Mouse (Mus musculus): Measurements from ENCODE around the gene Fst. TPM values are rescaled to one million over a fixed set of nuclear protein-coding genes. Genes with fewer than 3 reads are reported as not detected.

Fst gene
- polyA plus RNA-seq (2012; fragmentation: generic; extraction: Trizol) = 10 to 100 TPM in 1 of 2 experiments, 1 to 10 TPM in 1; 6.8 to 46.2 TPM

DNA sequence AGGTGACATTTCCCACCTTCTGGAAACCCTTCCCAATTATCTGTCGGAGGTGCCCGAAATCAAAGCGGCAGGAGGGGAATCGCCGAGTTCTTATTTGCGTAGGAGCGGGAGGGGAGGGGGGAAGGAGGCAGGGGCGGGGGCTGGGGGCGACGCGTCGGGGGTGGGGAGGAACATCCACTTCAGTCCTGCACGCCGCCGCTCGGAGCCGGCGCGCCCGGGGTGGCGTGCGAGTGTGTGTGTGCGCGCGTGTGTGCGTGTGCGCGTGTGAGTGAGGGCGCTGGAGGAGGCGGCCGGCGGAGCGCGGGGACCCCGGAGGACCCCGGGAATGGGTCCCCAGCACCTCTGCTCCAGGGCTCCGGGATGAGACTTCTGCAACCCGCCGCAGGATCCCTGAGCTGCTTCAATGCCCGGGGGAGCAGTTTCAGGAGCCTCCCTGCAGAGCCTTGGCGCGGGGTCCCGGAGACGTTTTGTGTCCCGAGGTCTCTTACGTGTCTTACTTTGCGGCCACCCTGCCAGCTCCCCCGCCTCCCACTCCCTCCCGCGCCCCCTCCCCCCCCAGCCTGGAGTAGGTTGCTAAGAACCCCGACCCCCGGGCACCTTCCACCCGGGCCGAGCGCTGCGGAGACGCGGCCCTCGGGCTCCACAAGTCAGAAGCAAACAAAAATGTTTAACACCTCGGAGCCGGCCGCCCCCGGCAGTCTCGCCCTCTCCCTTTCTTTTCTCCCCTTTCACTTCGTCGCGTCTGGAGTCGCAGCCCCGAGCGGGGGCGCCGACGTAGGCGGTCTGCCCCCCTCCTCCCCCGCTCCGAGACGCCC lies at the start of gene Fst:
TSS of gene Fst (minus strand) at position 66 of the 815 bp plus-strand sequence.

Other genes with a start within 250 kb of the Fst start
- 100 to 1,000 TPM in 1 of 2 experiments, 10 to 100 TPM in 1; 39.7 to 175 TPM for gene Ndufs4, start 70.7 kb downstream of the Fst start, polyA plus RNA-seq (2012; fragmentation: generic; extraction: Trizol)